Mouse (Mus musculus) CH12F3 (cell line): ENCODE measurements around the gene Cttnbp2nl.

ENCODE experiments used
- in situ Hi-C: fragments of 300-500 bp; cut with MboI; formaldehyde crosslinking; loops from 2 replicates; pipeline ENCODE4 v1.14.3; 2020; ENCODE audit warnings: low sequenced_read_pairs

The Cttnbp2nl gene

GRCm38 (mm10) chr3:104979735-104980134 lies 73.2 kb downstream of the Cttnbp2nl start:
- in situ Hi-C loops = no loop called here

GRCm38 (mm10) chr3:104967548-104968300 lies 85.2 kb downstream of the Cttnbp2nl start:
- in situ Hi-C loops = no loop called here

GRCm38 (mm10) chr3:104965991-104966554 lies 86.9 kb downstream of the Cttnbp2nl start:
- in situ Hi-C loops = no loop called here

DNA sequence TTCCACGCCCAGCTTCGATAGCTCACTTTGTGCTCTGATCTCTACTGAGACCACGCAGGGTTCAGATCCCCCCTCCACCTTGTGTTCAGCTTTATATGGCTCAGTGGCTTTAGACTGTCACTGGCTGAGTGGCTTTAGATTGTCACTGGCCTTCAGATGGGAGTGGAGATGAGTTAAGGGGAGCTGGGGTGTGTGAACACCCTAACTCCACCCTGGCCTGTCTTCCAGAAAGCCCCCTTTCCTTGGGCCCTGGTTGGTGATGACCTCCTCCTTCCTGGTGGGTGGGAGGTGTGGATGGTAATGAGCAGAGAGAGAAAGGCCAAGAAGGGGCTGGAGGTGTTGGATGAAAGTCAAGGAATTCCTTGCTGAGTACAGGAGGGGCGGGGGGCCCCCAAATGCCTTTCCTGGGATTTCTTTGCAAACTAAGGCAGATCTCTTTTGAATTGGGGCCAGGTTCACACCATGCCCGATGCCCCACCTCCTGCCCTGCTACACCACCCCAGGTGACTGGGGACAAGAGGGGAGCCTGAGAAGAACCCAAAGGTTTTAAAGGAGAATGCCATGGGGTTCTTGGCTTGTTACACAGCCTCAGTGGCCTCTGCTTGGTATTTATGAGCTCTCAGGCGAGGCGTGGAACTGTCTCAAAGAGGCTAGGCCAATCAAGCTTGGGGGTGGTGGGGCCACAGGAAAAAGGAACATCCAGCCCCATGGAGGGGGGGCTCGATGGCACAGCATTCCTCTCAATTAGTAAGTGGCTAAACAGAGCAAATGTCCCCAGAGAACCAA lies 87.7 kb downstream of the Cttnbp2nl start:
- in situ Hi-C loops = no loop called here

DNA sequence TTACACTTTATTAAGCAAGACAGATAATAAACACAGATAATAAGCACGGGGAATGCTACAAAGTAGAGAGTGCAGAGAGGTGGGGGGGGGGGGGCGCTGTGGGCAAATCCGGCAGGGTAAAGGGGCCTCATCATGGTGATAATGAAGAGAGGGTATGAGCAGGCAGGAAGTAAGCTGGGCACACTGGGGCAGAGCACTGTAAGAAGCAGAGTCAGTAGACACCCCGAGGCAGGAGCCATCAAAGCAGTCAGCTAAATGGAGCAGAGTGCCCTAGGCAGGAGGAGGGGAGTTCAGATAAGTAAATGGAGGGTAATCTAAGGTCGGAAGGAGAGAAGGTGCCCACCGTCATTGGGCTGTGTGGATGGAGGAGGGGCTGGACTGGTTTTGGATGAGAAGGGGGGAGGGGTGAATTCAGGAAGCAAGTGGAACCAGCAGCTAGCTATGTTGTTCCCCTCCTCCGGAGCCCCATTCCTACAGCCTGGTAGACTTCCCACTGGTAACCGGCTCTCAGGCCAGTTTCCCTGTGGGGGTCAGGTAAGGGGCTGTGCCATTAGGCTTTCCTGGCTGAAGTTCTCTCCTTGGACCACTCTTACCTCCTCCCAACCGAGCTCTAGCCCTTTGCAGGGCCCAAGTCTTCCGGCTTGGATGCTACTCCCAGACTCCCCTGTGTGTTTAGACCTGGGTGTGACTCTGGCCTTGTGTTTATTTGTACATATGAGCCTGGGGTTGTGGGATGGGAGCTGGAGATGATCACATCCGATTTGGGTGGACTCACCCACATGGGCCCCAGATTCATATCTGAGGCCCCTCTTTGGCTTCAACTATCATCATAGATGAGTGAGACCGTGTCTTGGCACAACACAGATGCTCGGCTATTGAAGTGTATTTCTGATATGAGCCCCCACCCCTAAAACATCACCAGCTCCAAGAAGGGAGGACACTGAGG lies 89.3 kb downstream of the Cttnbp2nl start:
- in situ Hi-C loops = no loop called here

DNA sequence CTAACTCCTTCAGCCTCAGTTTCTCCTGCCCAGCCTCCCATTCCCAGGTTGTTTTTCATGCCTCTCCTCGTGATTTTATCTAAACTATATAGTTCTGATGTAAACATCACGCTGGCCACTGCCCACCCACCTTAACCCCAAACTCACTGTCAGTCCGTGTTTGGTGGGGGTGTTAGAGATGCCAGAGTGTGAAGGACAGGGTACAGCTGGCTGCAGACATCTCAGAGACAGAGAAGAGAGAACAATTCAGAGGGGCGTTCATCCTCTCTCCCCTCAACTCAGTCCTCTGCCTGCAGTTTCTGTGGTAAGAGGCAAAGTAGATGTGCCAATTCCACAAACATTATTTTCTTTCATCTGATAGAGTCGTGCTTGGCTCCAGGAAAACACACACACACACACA lies 90.1 kb downstream of the Cttnbp2nl start:
- in situ Hi-C loops = no loop called here

DNA sequence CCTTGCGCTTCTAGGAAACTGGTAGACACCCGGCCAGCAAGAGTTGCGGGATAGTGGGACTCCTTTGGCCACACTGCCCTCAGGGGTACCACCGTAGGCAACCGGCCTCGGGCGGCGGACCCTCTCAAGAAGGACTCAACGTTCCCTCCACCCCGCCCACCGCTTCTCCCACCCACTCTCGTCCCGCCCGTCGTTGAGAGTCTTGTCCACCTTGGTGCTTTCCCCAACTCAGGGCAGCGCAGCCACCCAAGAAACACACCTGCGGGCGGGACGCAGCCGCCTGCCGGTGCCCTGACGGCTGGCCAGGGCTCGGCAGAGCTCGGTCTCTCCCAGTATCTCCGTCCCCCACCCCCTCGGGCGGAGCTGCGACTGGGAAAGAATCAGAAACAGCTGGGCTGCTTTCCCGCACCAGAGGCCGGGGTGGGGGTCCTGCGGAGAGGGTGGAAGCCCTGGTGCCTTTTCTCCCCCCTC lies 90.8 kb downstream of the Cttnbp2nl start:
- in situ Hi-C loops = no loop called here

- in situ Hi-C loops = no loop called here
Measured at GRCm38 (mm10) chr3:104961066-104962059, 91.6 kb downstream of the Cttnbp2nl start, which contains the start of gene Wnt2b. Gene Wnt2b, minus strand, starts transcription at chr3:104961921.

DNA sequence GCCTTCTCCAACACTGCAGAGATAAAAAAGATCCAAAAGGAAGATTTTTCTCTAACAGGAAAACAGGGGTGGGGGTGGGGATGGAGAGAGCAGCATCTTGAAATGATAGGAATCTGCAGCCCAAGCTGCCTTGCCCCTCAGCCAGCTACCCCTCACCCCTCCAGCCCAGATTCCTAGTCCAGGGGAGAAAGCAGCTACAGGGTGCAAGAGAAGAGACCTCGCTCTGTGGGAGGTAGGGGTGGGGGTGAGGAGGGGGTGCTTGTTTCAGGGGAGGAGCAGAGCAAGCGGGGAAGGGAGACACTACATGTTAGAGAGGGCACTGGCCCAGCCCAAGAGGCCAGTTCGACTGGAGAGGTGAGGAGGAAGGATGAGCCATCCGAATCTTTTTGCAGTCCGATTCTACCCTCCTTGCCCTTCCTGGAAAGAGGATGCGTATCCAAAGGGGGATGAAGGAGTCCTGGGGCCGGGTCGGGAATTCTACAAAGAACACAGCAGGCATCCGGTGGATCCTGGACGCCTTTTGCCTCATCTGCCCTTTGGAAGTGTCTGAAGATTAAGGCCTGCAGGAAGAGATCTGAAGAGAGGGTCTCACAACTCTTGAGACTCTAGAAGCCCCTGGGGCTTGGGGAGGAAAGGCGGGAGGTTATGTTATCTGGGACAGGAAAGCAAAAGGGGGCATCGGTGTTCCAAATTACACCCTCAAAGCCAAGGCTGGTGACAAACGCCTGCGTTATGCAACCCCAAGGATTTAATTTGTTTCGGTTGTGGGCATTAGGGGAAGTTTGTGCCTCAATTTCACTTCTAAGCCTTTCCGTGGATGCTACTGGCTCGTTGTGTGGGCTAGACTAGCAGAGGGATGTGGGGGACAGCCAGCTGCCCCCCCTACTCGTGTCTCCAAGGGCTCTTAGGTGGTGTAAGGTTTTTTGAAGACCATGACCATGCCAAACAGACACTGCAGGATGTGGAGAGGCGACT lies 92.6 kb downstream of the Cttnbp2nl start:
- in situ Hi-C loops = no loop called here

- in situ Hi-C loops = no loop called here
Measured at GRCm38 (mm10) chr3:104956131-104956581, 96.8 kb downstream of the Cttnbp2nl start.

GRCm38 (mm10) chr3:104954551-104954950 lies 98.4 kb downstream of the Cttnbp2nl start:
- in situ Hi-C loops = no loop called here

- in situ Hi-C loops = no loop called here
Measured at GRCm38 (mm10) chr3:104954137-104954536, 98.8 kb downstream of the Cttnbp2nl start.

DNA sequence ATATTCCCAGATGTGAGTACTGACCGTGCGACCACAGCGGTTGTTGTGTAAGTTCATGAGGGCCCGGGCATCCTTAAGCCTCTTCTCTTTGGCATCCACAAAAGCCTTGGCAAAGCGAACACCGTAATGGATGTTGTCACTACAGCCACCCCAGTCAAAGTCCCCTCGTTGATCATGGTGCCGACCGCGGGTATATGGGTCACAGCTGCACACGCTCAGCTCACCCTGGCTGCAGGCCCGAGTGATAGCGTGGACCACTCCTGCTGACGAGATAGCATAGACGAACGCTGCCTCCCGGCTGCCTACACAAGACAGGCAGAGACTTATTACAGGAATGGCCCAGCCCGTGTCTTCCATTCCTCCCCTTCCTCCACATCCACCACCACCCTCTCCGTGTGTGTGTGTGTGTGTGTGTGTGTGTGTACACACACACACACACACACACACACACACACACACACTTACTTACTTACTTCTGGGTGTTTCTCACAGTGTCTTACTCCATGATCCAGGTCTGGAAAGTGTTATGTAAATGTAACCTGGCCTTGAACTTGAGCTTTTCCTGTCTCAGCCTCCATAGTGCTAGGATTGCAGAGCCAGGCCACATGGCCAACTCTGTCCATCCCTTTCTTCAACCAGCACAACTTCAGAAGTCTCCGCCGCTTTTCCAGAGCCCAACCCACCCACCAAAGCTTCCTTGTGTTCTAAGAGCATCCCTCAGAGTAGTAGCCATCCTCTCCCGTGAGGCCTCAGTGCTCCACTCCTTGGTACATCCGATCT lies 99.9 kb downstream of the Cttnbp2nl start:
- in situ Hi-C loops = no loop called here
